ENCODE assay signal across 13 mouse cellular contexts in the genomic region with DNA sequence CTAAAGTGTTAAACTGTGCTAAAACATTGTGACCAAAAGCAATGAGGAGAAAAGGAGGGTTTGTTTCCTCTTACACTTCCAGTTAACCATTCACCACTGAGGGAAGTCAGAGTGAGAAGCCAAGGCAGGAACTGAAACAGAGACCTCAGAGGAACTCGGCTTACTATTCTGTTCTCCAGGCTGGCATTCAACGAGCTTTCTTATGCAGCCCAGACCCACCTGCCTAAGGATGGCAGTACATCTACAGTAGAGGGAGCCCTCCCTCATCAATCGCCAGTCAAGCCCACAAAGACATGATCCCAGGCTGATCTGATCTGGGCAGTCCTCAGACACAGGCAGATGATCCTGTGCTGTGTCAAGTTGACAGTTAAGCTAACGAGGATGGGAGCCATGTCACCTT.
DNase-seq lines count a peak whose midpoint lies in the region; ATAC-seq and TF ChIP-seq lines count a peak whose summit lies in the region.
"Had no signal": no experiment of that assay in that cellular context is flagged by ENCODE, and none has a peak within 500 bp of the region (broad histone marks: within the 10 kb centered on the region; RNA-seq: fewer than 3 reads in every experiment).

No protein-coding gene starts in this region.

- WGBS in kidney, embryonic 16.5 days, result 52% methylated on average over 4 of the region's 4 CpGs
- 32% methylated on average over 4 of the region's 4 CpGs for WGBS in macrophage (ENCODE audit: missing documents)

- peak; percentile 29 for TF ChIP-seq CTCF in ES-Bruce4 (IDR thresholded peaks at IDR 0.05; ENCODE audit: low read depth, low read length)
- no peak for TF ChIP-seq CTCF in bone marrow macrophage, adult 2 months (IDR thresholded peaks at IDR 0.05; ENCODE audit: low read depth, low read length)

- H3K4me3 ChIP-seq in kidney, embryonic 16.5 days (ENCODE audit: low read length), result no peak overlapping the region
- H3K4me3 ChIP-seq in ES-Bruce4 (ENCODE audit: low read depth, low read length) (no peak overlapping the region), macrophage (ENCODE audit: inconsistent target) (no peak overlapping the region)
- H3K4me3 ChIP-seq in bone marrow macrophage, adult 2 months (ENCODE audit: insufficient read depth, low read length), result no peak overlapping the region
- H3K4me3 ChIP-seq: embryonic facial prominence, embryonic 15.5 days; neural tube, embryonic 13.5 days had no signal

- H3K79me2 ChIP-seq in macrophage (ENCODE audit: inconsistent target), result peaks cover 92% of the 10 kb centered on the region

- peak overlapping the region; percentile 30; the same call in 1 of the 2 replicates for H3K27ac ChIP-seq in kidney, embryonic 16.5 days (ENCODE audit: low read length)
- peak overlapping the region; percentile 54; the same call in 1 of the 2 replicates for H3K27ac ChIP-seq in ES-Bruce4 (ENCODE audit: insufficient read depth, low read length)
- peak overlapping the region; percentile 88 for H3K27ac ChIP-seq in bone marrow macrophage, adult 2 months (ENCODE audit: insufficient read depth, low read depth, low read length)
- peak overlapping the region; percentile 78 for H3K27ac ChIP-seq in macrophage
- H3K27ac ChIP-seq: embryonic facial prominence, embryonic 15.5 days; neural tube, embryonic 13.5 days had no signal

- peaks cover 59% of the 10 kb centered on the region for H3K4me1 ChIP-seq in kidney, embryonic 16.5 days (ENCODE audit: insufficient read depth, low read length)
- H3K4me1 ChIP-seq in ES-Bruce4 (ENCODE audit: control insufficient read depth, insufficient read depth, low read length), result peaks cover 10% of the 10 kb centered on the region
- peaks cover 62% of the 10 kb centered on the region for H3K4me1 ChIP-seq in bone marrow macrophage, adult 2 months (ENCODE audit: control insufficient read depth, insufficient read depth, low read length)

- no peaks in the 10 kb centered on the region for H3K9me3 ChIP-seq in kidney, embryonic 16.5 days (ENCODE audit: low read length)
- no peaks in the 10 kb centered on the region for H3K9me3 ChIP-seq in ES-Bruce4 (replicated peaks; ENCODE audit: control insufficient read depth, insufficient read depth, low read length, poor library complexity, severe bottlenecking)
- H3K9me3 ChIP-seq: embryonic facial prominence, embryonic 15.5 days; neural tube, embryonic 13.5 days had no signal

- ATAC-seq in kidney, embryonic 16.5 days (ENCODE audit: low FRiP score, low TSS enrichment), result 0 out of 2 replicates have a peak, but pooled peaks have one; percentile 17
- ATAC-seq in cerebellum, adult (ENCODE audit: insufficient number of reproducible peaks, low FRiP score, low TSS enrichment), result no peak

- TF ChIP-seq POLR2A in ES-Bruce4 (IDR thresholded peaks at IDR 0.05; ENCODE audit: insufficient read depth, low read length), result no peak
- TF ChIP-seq POLR2A in bone marrow macrophage, adult 2 months (IDR thresholded peaks at IDR 0.05; ENCODE audit: borderline replicate concordance, low read depth, low read length), result no peak

- H3K27me3 ChIP-seq in kidney, embryonic 16.5 days (ENCODE audit: insufficient read depth, low read length), result no peaks in the 10 kb centered on the region
- no peaks in the 10 kb centered on the region for H3K27me3 ChIP-seq in ES-Bruce4 (ENCODE audit: control insufficient read depth, insufficient read depth, low read length, poor library complexity, severe bottlenecking)
- H3K27me3 ChIP-seq: embryonic facial prominence, embryonic 15.5 days; neural tube, embryonic 13.5 days had no signal

- DNase-seq in kidney, adult 11 months, result no peak
- no peak for DNase-seq in cerebellum, adult 9-10 months
- DNase-seq: adrenal gland, adult 2 months; cerebellum, adult 2 months; gastrocnemius, postnatal 14 days; heart, postnatal 10 days had no signal

- TF ChIP-seq EP300 in ES-Bruce4 (IDR thresholded peaks at IDR 0.05; ENCODE audit: insufficient read depth, low read depth, low read length), result no peak

- H3K9ac ChIP-seq in kidney, embryonic 16.5 days (replicated peaks; ENCODE audit: low read length), result no peak overlapping the region
- no peak overlapping the region for H3K9ac ChIP-seq in ES-Bruce4 (ENCODE audit: low read depth, poor library complexity, severe bottlenecking)
- H3K9ac ChIP-seq: embryonic facial prominence, embryonic 15.5 days had no signal

- H3K4me2 ChIP-seq in kidney, embryonic 16.5 days (replicated peaks; ENCODE audit: low read depth, low read length), result no peak overlapping the region
- H3K4me2 ChIP-seq: embryonic facial prominence, embryonic 15.5 days; neural tube, embryonic 13.5 days had no signal

- H3K36me3 ChIP-seq in kidney, embryonic 16.5 days (ENCODE audit: insufficient read depth, low read length), result peaks cover 52% of the 10 kb centered on the region
- H3K36me3 ChIP-seq in ES-Bruce4 (ENCODE audit: control insufficient read depth, insufficient read depth, low read length, poor library complexity, severe bottlenecking) (no peaks in the 10 kb centered on the region), macrophage (ENCODE audit: inconsistent target) (peaks cover 52% of the 10 kb centered on the region)

Comparison
In these comparisons a context has a peak if more than half of its experiments do, and no peak if none do; other contexts are left out.
1. H3K27ac ChIP-seq: peak in every context shown above with its lines; median percentile 88 in bone marrow macrophage, adult 2 months; 78 in macrophage; 54 in ES-Bruce4; 30 in kidney, embryonic 16.5 days.